Mouse (Mus musculus): ENCODE data around the gene Gm5901. TPM values are rescaled to one million over a fixed set of nuclear protein-coding genes. Genes with fewer than 3 reads are reported as not detected.
A peak's percentile ranks its signal among the peaks of the same experiment; 100 is the strongest.
"Not testable (repeated sequence)": the region's sequence is repeated elsewhere in the genome, so short reads cannot be mapped to it uniquely, and the experiment has no call there.

Gm5901 gene
- polyA plus RNA-seq, 1 experiment from 2014 or later = not detected

DNA sequence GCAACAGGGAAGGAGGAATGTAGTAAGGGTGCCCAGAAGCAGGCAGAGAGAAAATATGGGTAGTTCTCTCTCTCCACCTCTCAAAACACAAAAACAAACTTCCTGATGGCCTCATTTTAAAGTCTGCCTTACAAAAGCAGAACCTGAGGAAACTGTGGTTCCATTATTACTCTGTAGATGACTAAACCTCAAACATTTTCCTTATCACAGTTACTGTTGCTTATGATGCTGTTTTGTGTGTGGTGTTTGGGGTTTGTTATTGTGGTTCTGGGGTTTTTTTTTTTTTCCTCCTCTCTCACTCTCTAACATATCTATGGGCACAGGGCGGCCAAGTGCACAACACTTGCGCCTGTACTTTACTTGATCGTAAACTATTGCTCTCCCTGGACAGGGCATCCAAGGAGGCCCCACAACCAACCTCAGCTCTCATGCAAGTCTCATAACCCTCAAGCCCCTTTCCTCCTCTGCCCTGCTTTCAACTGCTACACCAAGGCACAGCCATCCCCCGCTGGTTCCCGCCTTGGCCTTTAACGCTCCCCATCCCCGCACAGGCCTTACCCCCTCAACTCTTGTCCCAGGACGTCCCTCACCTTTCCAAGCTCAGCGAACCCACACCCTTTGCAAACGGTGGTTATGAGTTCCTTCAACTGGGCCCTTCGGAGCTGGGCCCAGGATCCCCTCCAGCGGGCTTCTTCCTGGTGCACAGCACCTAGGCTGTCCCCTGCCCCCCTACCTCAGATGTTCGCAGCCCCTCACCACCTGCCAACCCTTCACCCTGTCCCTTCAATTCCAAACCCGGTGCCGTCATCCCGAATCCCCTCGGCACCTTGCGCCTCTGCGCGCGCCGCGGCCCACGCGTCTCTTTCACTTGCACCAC is 24.5 kb downstream of the Gm5901 start:
- H3K27me3 ChIP-seq (replicated peaks; ENCODE audit: control insufficient read depth, insufficient read depth, low read length) = no peaks in the 10 kb centered on the region
- H3K4me1 ChIP-seq (replicated peaks; ENCODE audit: control insufficient read depth, insufficient read depth, low read length) = peaks cover 7% of the 10 kb centered on the region
- no peaks in the 10 kb centered on the region for H3K9me3 ChIP-seq (ENCODE audit: control insufficient read depth, low read length)
- WGBS = under 1% methylated on average over 25 of the region's 25 CpGs
- H3K9ac ChIP-seq (replicated peaks; ENCODE audit: low read depth, low read length) = peak overlapping the region; percentile 85
- peak overlapping the region; percentile 63; the same call in 1 of the 2 replicates for H3K27ac ChIP-seq (ENCODE audit: low read length)
- peak overlapping the region; percentile 72 for H3K4me3 ChIP-seq (replicated peaks; ENCODE audit: low read length)
- H3K4me2 ChIP-seq (ENCODE audit: low read length) = peak overlapping the region; percentile 78
- no peak; the same call in 1 of the 2 replicates for ATAC-seq
- no peaks in the 10 kb centered on the region for H3K36me3 ChIP-seq (ENCODE audit: control insufficient read depth, insufficient read depth)

- Histone ChIP-seq H3K36me3 (ENCODE audit: control insufficient read depth, insufficient read depth) (no peaks in the 10 kb centered on the region), H3K9me3 (ENCODE audit: control insufficient read depth, low read length) (no peaks in the 10 kb centered on the region), H3K4me2 (ENCODE audit: low read length) (peak within 1 kb of the TSS; percentile 78), H3K9ac (replicated peaks; ENCODE audit: low read depth, low read length) (peak within 1 kb of the TSS; percentile 85), H3K4me3 (replicated peaks; ENCODE audit: low read length) (peak within 1 kb of the TSS; percentile 72), H3K27ac (ENCODE audit: low read length) (peak within 1 kb of the TSS; percentile 63), H3K27me3 (replicated peaks; ENCODE audit: control insufficient read depth, insufficient read depth, low read length) (no peaks in the 10 kb centered on the region), H3K4me1 (replicated peaks; ENCODE audit: control insufficient read depth, insufficient read depth, low read length) (peaks cover 7% of the 10 kb centered on the region)
- ATAC-seq = peak; percentile 98
- WGBS = under 1% methylated on average over 55 of the region's 55 CpGs
Observed at GRCm38 (mm10) chr7:105399935-105400624, 25.2 kb downstream of the Gm5901 start, which contains the start of gene Fam160a2. Gene Fam160a2, minus strand, starts transcription at chr7:105400054.

GRCm38 (mm10) chr7:105404268-105404667 is 29.4 kb downstream of the Gm5901 start, which contains the start of gene Cnga4:
Gene Cnga4, plus strand, starts transcription at chr7:105404568.
- Histone ChIP-seq H3K9ac (replicated peaks; ENCODE audit: low read depth, low read length) (no peak within 1 kb of the TSS), H3K9me3 (ENCODE audit: control insufficient read depth, low read length) (no peaks in the 10 kb centered on the region), H3K4me1 (replicated peaks; ENCODE audit: control insufficient read depth, insufficient read depth, low read length) (peaks cover 1% of the 10 kb centered on the region), H3K27me3 (replicated peaks; ENCODE audit: control insufficient read depth, insufficient read depth, low read length) (no peaks in the 10 kb centered on the region), H3K36me3 (ENCODE audit: control insufficient read depth, insufficient read depth) (no peaks in the 10 kb centered on the region), H3K4me2 (ENCODE audit: low read length) (no peak within 1 kb of the TSS), H3K27ac (ENCODE audit: low read length) (no peak within 1 kb of the TSS), H3K4me3 (replicated peaks; ENCODE audit: low read length) (no peak within 1 kb of the TSS)
- 73% methylated on average over 5 of the region's 5 CpGs for WGBS
- no peak for ATAC-seq

- no peaks in the 10 kb centered on the region for H3K4me1 ChIP-seq (replicated peaks; ENCODE audit: control insufficient read depth, insufficient read depth, low read length)
- no peak for ATAC-seq
- H3K27ac ChIP-seq (ENCODE audit: low read length) = no peak overlapping the region
- no peaks in the 10 kb centered on the region for H3K36me3 ChIP-seq (ENCODE audit: control insufficient read depth, insufficient read depth)
- no peak overlapping the region for H3K9ac ChIP-seq (replicated peaks; ENCODE audit: low read depth, low read length)
- no peaks in the 10 kb centered on the region for H3K27me3 ChIP-seq (replicated peaks; ENCODE audit: control insufficient read depth, insufficient read depth, low read length)
- no peak overlapping the region for H3K4me3 ChIP-seq (replicated peaks; ENCODE audit: low read length)
- WGBS = 63% methylated on average over 1 of the region's 1 CpGs
- no peaks in the 10 kb centered on the region for H3K9me3 ChIP-seq (ENCODE audit: control insufficient read depth, low read length)
- no peak overlapping the region for H3K4me2 ChIP-seq (ENCODE audit: low read length)
Observed at GRCm38 (mm10) chr7:105406322-105406721, 31.5 kb downstream of the Gm5901 start.

GRCm38 (mm10) chr7:105411874-105412632 is 37.2 kb downstream of the Gm5901 start:
- not testable (repeated sequence) for H3K9ac ChIP-seq (replicated peaks; ENCODE audit: low read depth, low read length); H3K27ac ChIP-seq (ENCODE audit: low read length); H3K36me3 ChIP-seq (ENCODE audit: control insufficient read depth, insufficient read depth); H3K4me1 ChIP-seq (replicated peaks; ENCODE audit: control insufficient read depth, insufficient read depth, low read length); H3K4me2 ChIP-seq (ENCODE audit: low read length); H3K9me3 ChIP-seq (ENCODE audit: control insufficient read depth, low read length); H3K27me3 ChIP-seq (replicated peaks; ENCODE audit: control insufficient read depth, insufficient read depth, low read length); H3K4me3 ChIP-seq (replicated peaks; ENCODE audit: low read length)
- WGBS = 61% methylated on average over 8 of the region's 8 CpGs
- ATAC-seq = peak; percentile 71

- H3K4me1 ChIP-seq (replicated peaks; ENCODE audit: control insufficient read depth, insufficient read depth, low read length) = no peaks in the 10 kb centered on the region
- no peaks in the 10 kb centered on the region for H3K36me3 ChIP-seq (ENCODE audit: control insufficient read depth, insufficient read depth)
- H3K27me3 ChIP-seq (replicated peaks; ENCODE audit: control insufficient read depth, insufficient read depth, low read length) = no peaks in the 10 kb centered on the region
- WGBS = 52% methylated on average over 6 of the region's 6 CpGs
- no peak for ATAC-seq
- H3K27ac ChIP-seq (ENCODE audit: low read length) = no peak overlapping the region
- H3K4me2 ChIP-seq (ENCODE audit: low read length) = no peak overlapping the region
- H3K4me3 ChIP-seq (replicated peaks; ENCODE audit: low read length) = no peak overlapping the region
- no peak overlapping the region for H3K9ac ChIP-seq (replicated peaks; ENCODE audit: low read depth, low read length)
- H3K9me3 ChIP-seq (ENCODE audit: control insufficient read depth, low read length) = no peaks in the 10 kb centered on the region
Observed at GRCm38 (mm10) chr7:105414385-105414784, 39.5 kb downstream of the Gm5901 start.

DNA sequence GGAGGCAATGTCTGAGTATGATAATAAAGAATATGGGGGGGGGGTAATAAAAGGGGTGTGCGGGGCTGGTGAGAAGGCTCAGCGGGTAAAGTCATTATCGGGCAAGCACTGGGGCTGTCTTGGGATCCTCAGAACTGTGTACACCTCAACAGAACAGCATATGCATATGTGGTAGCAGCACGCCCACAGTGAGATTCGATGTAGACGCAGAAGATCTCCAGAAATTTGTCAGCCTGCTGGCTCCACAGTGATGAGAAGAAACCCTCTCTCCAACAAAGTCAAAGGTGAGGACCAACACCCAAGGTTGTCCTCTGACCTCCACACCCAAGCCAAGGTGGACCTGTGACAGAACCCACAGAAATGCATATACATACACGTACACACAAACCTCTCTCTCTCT is 41.7 kb downstream of the Gm5901 start:
- Histone ChIP-seq H3K9ac (replicated peaks; ENCODE audit: low read depth, low read length) (no peak overlapping the region), H3K9me3 (ENCODE audit: control insufficient read depth, low read length) (no peaks in the 10 kb centered on the region), H3K4me3 (replicated peaks; ENCODE audit: low read length) (no peak overlapping the region), H3K27ac (ENCODE audit: low read length) (no peak overlapping the region), H3K36me3 (ENCODE audit: control insufficient read depth, insufficient read depth) (no peaks in the 10 kb centered on the region), H3K27me3 (replicated peaks; ENCODE audit: control insufficient read depth, insufficient read depth, low read length) (no peaks in the 10 kb centered on the region), H3K4me2 (ENCODE audit: low read length) (no peak overlapping the region), H3K4me1 (replicated peaks; ENCODE audit: control insufficient read depth, insufficient read depth, low read length) (no peaks in the 10 kb centered on the region)
- 94% methylated on average over 7 of the region's 7 CpGs for WGBS
- ATAC-seq = no peak

DNA sequence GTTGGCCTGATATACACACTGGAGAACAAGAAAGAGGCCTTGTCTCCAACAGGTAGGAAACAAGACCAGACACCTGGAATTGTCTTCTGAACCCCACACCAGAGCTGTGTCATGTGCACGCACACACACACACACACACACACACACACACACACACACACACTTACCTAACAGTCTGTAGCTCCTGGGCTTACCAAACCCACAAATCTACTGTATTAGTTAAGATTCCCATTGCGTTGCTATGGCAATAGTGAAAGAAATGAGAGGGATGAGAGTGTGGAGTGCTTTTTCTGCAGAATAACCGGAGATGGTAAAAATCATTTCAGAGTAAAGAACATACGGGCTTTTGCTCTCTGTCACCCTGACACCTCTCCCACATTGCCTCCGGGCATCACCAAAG is 43.3 kb downstream of the Gm5901 start:
- Histone ChIP-seq H3K36me3 (ENCODE audit: control insufficient read depth, insufficient read depth) (no peaks in the 10 kb centered on the region), H3K27ac (ENCODE audit: low read length) (no peak overlapping the region)
- peak; percentile 45; the same call in 1 of the 2 replicates for ATAC-seq

DNA sequence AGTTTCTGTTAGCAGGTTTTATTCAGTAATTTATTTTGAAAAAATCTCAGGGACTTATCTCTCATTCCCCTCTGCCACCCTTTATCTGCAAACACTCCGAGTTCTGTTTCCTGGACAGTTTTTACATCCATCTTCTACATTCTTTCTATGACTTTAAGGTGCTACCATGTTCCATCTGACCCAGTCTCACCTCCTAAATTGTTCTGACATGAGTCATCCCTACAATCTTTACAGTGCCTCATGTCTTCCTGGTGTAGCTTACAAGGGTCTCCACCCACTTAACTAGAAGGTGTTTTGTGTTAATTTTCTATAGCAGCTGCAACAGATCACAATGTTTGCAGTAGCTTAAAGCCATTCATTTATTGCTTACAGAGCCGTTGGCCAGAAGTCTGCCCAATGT is 46.1 kb downstream of the Gm5901 start:
- Histone ChIP-seq H3K4me2 (ENCODE audit: low read length) (no peak overlapping the region), H3K9me3 (ENCODE audit: control insufficient read depth, low read length) (no peaks in the 10 kb centered on the region), H3K36me3 (ENCODE audit: control insufficient read depth, insufficient read depth) (no peaks in the 10 kb centered on the region), H3K27me3 (replicated peaks; ENCODE audit: control insufficient read depth, insufficient read depth, low read length) (peaks cover 8% of the 10 kb centered on the region; the same call in 1 of the 2 replicates), H3K9ac (replicated peaks; ENCODE audit: low read depth, low read length) (no peak overlapping the region), H3K27ac (ENCODE audit: low read length) (no peak overlapping the region), H3K4me1 (replicated peaks; ENCODE audit: control insufficient read depth, insufficient read depth, low read length) (peaks cover 9% of the 10 kb centered on the region), H3K4me3 (replicated peaks; ENCODE audit: low read length) (no peak overlapping the region)
- 48% methylated on average over 2 of the region's 2 CpGs for WGBS
- no peak for ATAC-seq

More for the DNA sequence above, 43.3 kb downstream of the Gm5901 start:
- Histone ChIP-seq H3K4me3 (replicated peaks; ENCODE audit: low read length) (no peak overlapping the region), H3K27me3 (replicated peaks; ENCODE audit: control insufficient read depth, insufficient read depth, low read length) (no peaks in the 10 kb centered on the region), H3K9me3 (ENCODE audit: control insufficient read depth, low read length) (no peaks in the 10 kb centered on the region), H3K9ac (replicated peaks; ENCODE audit: low read depth, low read length) (no peak overlapping the region), H3K4me1 (replicated peaks; ENCODE audit: control insufficient read depth, insufficient read depth, low read length) (no peaks in the 10 kb centered on the region), H3K4me2 (ENCODE audit: low read length) (no peak overlapping the region)
- 75% methylated on average over 5 of the region's 5 CpGs for WGBS
